11 mouse cellular contexts compared by ENCODE assay signal in genomic region chr5:130142041-130142440, GRCm38 (mm10). TPM values are rescaled to one million over a fixed set of nuclear protein-coding genes. Genes with fewer than 3 reads are reported as not detected.
DNase-seq lines count a peak whose midpoint lies in the region; ATAC-seq lines count a peak whose summit lies in the region.
"Had no signal": no experiment of that assay in that cellular context is flagged by ENCODE, and none has a peak within 500 bp of the region (broad histone marks: within the 10 kb centered on the region; RNA-seq: fewer than 3 reads in every experiment).

No protein-coding gene starts in this region.

- peak; percentile 49 for DNase-seq in adrenal gland, adult 2 months
- no peak for DNase-seq in adrenal gland, adult 18-20 months (ENCODE audit: low spot score in 2 of 2)
- DNase-seq in limb, embryonic 11.5 days (ENCODE audit: low spot score) = no peak
- no peak for DNase-seq in limb, embryonic 10.5 days (ENCODE audit: low spot score)
- no peak for DNase-seq in heart, postnatal 4 days

- no peak for ATAC-seq in limb, embryonic 11.5 days (ENCODE audit: insufficient number of reproducible peaks, low FRiP score, low TSS enrichment, low read depth)
- no peak for ATAC-seq in embryonic facial prominence, embryonic 15.5 days (ENCODE audit: insufficient number of reproducible peaks, low FRiP score, low TSS enrichment, low read depth)
- ATAC-seq in stomach, embryonic 16.5 days (ENCODE audit: insufficient read depth, low FRiP score) = no peak
- no peak for ATAC-seq in granulocyte monocyte progenitor cell, adult 5-6 weeks (replicated peaks; ENCODE audit: poor library complexity, severe bottlenecking)
- ATAC-seq: activated CD4-positive, CD25-positive, alpha-beta regulatory T cell, adult 4 months; forebrain, embryonic 14.5 days had no signal

- H3K4me1 ChIP-seq in limb, embryonic 11.5 days (ENCODE audit: control insufficient read depth, insufficient read depth, low read length) = no peaks in the 10 kb centered on the region
- peaks cover 23% of the 10 kb centered on the region for H3K4me1 ChIP-seq in limb, embryonic 10.5 days
- peaks cover 27% of the 10 kb centered on the region for H3K4me1 ChIP-seq in embryonic facial prominence, embryonic 15.5 days
- peaks cover 14% of the 10 kb centered on the region for H3K4me1 ChIP-seq in stomach, embryonic 16.5 days (ENCODE audit: control insufficient read depth, insufficient read depth, low read length)

- H3K9me3 ChIP-seq in limb, embryonic 11.5 days (ENCODE audit: control insufficient read depth, low read length) = no peaks in the 10 kb centered on the region
- no peaks in the 10 kb centered on the region for H3K9me3 ChIP-seq in limb, embryonic 10.5 days (replicated peaks)
- no peaks in the 10 kb centered on the region for H3K9me3 ChIP-seq in embryonic facial prominence, embryonic 15.5 days (replicated peaks)
- H3K9me3 ChIP-seq in stomach, embryonic 16.5 days (replicated peaks; ENCODE audit: control insufficient read depth, low read length) = no peaks in the 10 kb centered on the region
- H3K9me3 ChIP-seq: lung, embryonic 15.5 days had no signal

- no peaks in the 10 kb centered on the region for H3K36me3 ChIP-seq in limb, embryonic 11.5 days (ENCODE audit: control insufficient read depth, insufficient read depth, low read length)
- H3K36me3 ChIP-seq in limb, embryonic 10.5 days = peaks cover 4% of the 10 kb centered on the region
- H3K36me3 ChIP-seq in embryonic facial prominence, embryonic 15.5 days = no peaks in the 10 kb centered on the region
- no peaks in the 10 kb centered on the region for H3K36me3 ChIP-seq in stomach, embryonic 16.5 days (ENCODE audit: control insufficient read depth, insufficient read depth, low read length)
- H3K36me3 ChIP-seq: lung, embryonic 15.5 days had no signal

- H3K27ac ChIP-seq in limb, embryonic 11.5 days (replicated peaks; ENCODE audit: low read depth, low read length) = no peak overlapping the region
- no peak overlapping the region for H3K27ac ChIP-seq in limb, embryonic 10.5 days
- H3K27ac ChIP-seq in embryonic facial prominence, embryonic 15.5 days (replicated peaks) = peak overlapping the region; percentile 71
- peak overlapping the region; percentile 50 for H3K27ac ChIP-seq in stomach, embryonic 16.5 days (ENCODE audit: low read length)
- H3K27ac ChIP-seq: lung, embryonic 15.5 days had no signal

- no peak overlapping the region for H3K4me3 ChIP-seq in limb, embryonic 11.5 days (ENCODE audit: low read depth, low read length)
- no peak overlapping the region for H3K4me3 ChIP-seq in limb, embryonic 10.5 days
- H3K4me3 ChIP-seq in embryonic facial prominence, embryonic 15.5 days (replicated peaks) = no peak overlapping the region
- H3K4me3 ChIP-seq in stomach, embryonic 16.5 days (replicated peaks; ENCODE audit: low read length) = no peak overlapping the region
- H3K4me3 ChIP-seq: lung, embryonic 15.5 days had no signal

- 55% methylated on average over 4 of the region's 4 CpGs for WGBS in limb, embryonic 11.5 days
- 62% methylated on average over 4 of the region's 4 CpGs for WGBS in limb, embryonic 10.5 days
- WGBS in embryonic facial prominence, embryonic 15.5 days = 34% methylated on average over 4 of the region's 4 CpGs
- WGBS in stomach, embryonic 16.5 days = 39% methylated on average over 4 of the region's 4 CpGs

- H3K27me3 ChIP-seq in limb, embryonic 11.5 days (ENCODE audit: control insufficient read depth, insufficient read depth, low read length) = no peaks in the 10 kb centered on the region
- H3K27me3 ChIP-seq in limb, embryonic 10.5 days (ENCODE audit: low read depth, poor library complexity, severe bottlenecking) = no peaks in the 10 kb centered on the region
- no peaks in the 10 kb centered on the region for H3K27me3 ChIP-seq in embryonic facial prominence, embryonic 15.5 days
- H3K27me3 ChIP-seq in stomach, embryonic 16.5 days (ENCODE audit: control insufficient read depth, insufficient read depth, low read length) = no peaks in the 10 kb centered on the region
- H3K27me3 ChIP-seq: lung, embryonic 15.5 days had no signal

- H3K9ac ChIP-seq in limb, embryonic 11.5 days (ENCODE audit: low read length) = no peak overlapping the region
- H3K9ac ChIP-seq in embryonic facial prominence, embryonic 15.5 days = no peak overlapping the region
- H3K9ac ChIP-seq in stomach, embryonic 16.5 days (ENCODE audit: low read length) = no peak overlapping the region
- H3K9ac ChIP-seq: lung, embryonic 15.5 days had no signal

- 0 out of 2 replicates have a peak overlapping the region, but pooled peaks have one; percentile 10 for H3K4me2 ChIP-seq in limb, embryonic 11.5 days (ENCODE audit: low read depth, severe bottlenecking)
- H3K4me2 ChIP-seq in embryonic facial prominence, embryonic 15.5 days (replicated peaks) = no peak overlapping the region
- no peak overlapping the region for H3K4me2 ChIP-seq in stomach, embryonic 16.5 days (ENCODE audit: low read depth, low read length)
- H3K4me2 ChIP-seq: lung, embryonic 15.5 days had no signal

RNA-seq across cellular contexts. Expression of gene Kctd7, which starts 2.6 kb away (rescaled TPM):
- total RNA-seq in adrenal gland, adult 2 months (2021) = 10 to 100 TPM; 10.3 to 14.5 TPM
- polyA plus RNA-seq in adrenal gland, adult 2 months (2012; rRNA removed) = 33.2 and 36.3 TPM in 2 replicates
- total RNA-seq in adrenal gland, adult 18-20 months (2021) = 10 to 100 TPM in 1 of 2 experiments, 1 to 10 TPM in 1; 9.7 to 10.3 TPM
- polyA plus RNA-seq in limb, embryonic 11.5 days (2014; fragmentation: Nextera tagmentation; extraction: Ambion mirVana) = 3.7 and 5.8 TPM in 2 replicates
- 3.4 and 4.7 TPM in 2 replicates for polyA plus RNA-seq in limb, embryonic 10.5 days (2016; fragmentation: Nextera tagmentation; extraction: Ambion mirVana)
- 6.1 and 7.4 TPM in 2 replicates for polyA plus RNA-seq in embryonic facial prominence, embryonic 15.5 days (2015; fragmentation: Nextera tagmentation; extraction: Ambion mirVana)
- polyA plus RNA-seq in stomach, embryonic 16.5 days (2015; fragmentation: Nextera tagmentation; extraction: Ambion mirVana) = 5.5 and 5.7 TPM in 2 replicates
- 3.2 and 4.4 TPM in 2 replicates for total RNA-seq in granulocyte monocyte progenitor cell, adult 5-6 weeks (2014; fragmentation: Nextera tagmentation)
- total RNA-seq in granulocyte monocyte progenitor cell, adult 5-6 weeks (2017) = 3.6 and 4.1 TPM in 2 replicates
- 1 to 10 TPM; 4.4 to 4.6 TPM for total RNA-seq in heart, postnatal 4 days (2021)

RNA-seq across cellular contexts. Expression of gene Rabgef1, which starts 29.6 kb away (rescaled TPM):
- 10 to 100 TPM; 27.9 to 63.3 TPM for total RNA-seq in adrenal gland, adult 2 months (2021)
- 19.7 and 32.9 TPM in 2 replicates for polyA plus RNA-seq in adrenal gland, adult 2 months (2012; rRNA removed)
- 10 to 100 TPM; 34.7 to 58.1 TPM for total RNA-seq in adrenal gland, adult 18-20 months (2021)
- 23.6 and 23.7 TPM in 2 replicates for polyA plus RNA-seq in limb, embryonic 11.5 days (2014; fragmentation: Nextera tagmentation; extraction: Ambion mirVana)
- polyA plus RNA-seq in limb, embryonic 10.5 days (2016; fragmentation: Nextera tagmentation; extraction: Ambion mirVana) = 21.7 and 22.1 TPM in 2 replicates
- polyA plus RNA-seq in embryonic facial prominence, embryonic 15.5 days (2015; fragmentation: Nextera tagmentation; extraction: Ambion mirVana) = 30.1 and 32.6 TPM in 2 replicates
- 34.5 and 38.8 TPM in 2 replicates for polyA plus RNA-seq in stomach, embryonic 16.5 days (2015; fragmentation: Nextera tagmentation; extraction: Ambion mirVana)
- 12.8 and 18.8 TPM in 2 replicates for total RNA-seq in granulocyte monocyte progenitor cell, adult 5-6 weeks (2014; fragmentation: Nextera tagmentation)
- total RNA-seq in granulocyte monocyte progenitor cell, adult 5-6 weeks (2017) = 11.3 and 24.0 TPM in 2 replicates
- 10 to 100 TPM; 19.4 to 23.5 TPM for total RNA-seq in heart, postnatal 4 days (2021)

Comparison
In these comparisons a context has a peak if more than half of its experiments do, and no peak if none do; other contexts are left out.
1. H3K27ac ChIP-seq: peak in embryonic facial prominence, embryonic 15.5 days (single experiment) and stomach, embryonic 16.5 days (single experiment); none in limb, embryonic 11.5 days (single experiment) and limb, embryonic 10.5 days (single experiment).